ENCODE assay signal across 34 mouse cellular contexts in the genomic region with DNA sequence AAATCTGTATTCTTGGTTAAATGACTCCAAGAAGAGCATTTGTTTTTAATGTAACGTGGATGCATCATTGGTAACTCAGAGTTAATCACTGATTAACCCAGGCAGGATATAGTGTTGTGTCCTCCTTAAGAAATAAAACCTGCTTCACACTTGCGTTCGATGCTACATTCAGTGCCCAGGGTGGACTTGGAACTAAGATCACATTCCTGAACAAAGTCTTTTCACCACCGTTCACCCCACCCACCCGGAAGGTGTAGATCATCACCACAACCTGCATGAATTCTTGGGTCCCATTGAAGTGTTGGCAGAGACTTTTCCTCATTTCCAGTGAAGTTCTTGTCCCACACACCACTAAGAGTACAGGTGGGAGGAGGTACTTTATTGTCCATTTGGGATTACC. TPM values are rescaled to one million over a fixed set of nuclear protein-coding genes. Genes with fewer than 3 reads are reported as not detected.
DNase-seq lines count a peak whose midpoint lies in the region; ATAC-seq and TF ChIP-seq lines count a peak whose summit lies in the region.
"Had no signal": no experiment of that assay in that cellular context is flagged by ENCODE, and none has a peak within 500 bp of the region (broad histone marks: within the 10 kb centered on the region; RNA-seq: fewer than 3 reads in every experiment).

No protein-coding gene starts in this region.

- TF ChIP-seq CTCF in left cerebral cortex, adult 2 months (IDR thresholded peaks at IDR 0.05), result no peak

- H3K9me3 ChIP-seq in intestine, embryonic 16.5 days (ENCODE audit: control insufficient read depth, low read length), result no peaks in the 10 kb centered on the region
- H3K9me3 ChIP-seq in intestine, embryonic 15.5 days, result no peaks in the 10 kb centered on the region
- H3K9me3 ChIP-seq in liver, embryonic 11.5 days (ENCODE audit: control insufficient read depth, low read length), result no peaks in the 10 kb centered on the region
- H3K9me3 ChIP-seq: embryonic facial prominence, embryonic 10.5 days; hindbrain, embryonic 15.5 days; limb, embryonic 13.5 days; liver, embryonic 13.5 days; midbrain, embryonic 12.5 days had no signal

- H3K9ac ChIP-seq in intestine, embryonic 16.5 days (ENCODE audit: low read depth, low read length), result no peak overlapping the region
- H3K9ac ChIP-seq in intestine, embryonic 15.5 days, result no peak overlapping the region
- no peak overlapping the region for H3K9ac ChIP-seq in liver, embryonic 11.5 days (ENCODE audit: low read depth, low read length)
- H3K9ac ChIP-seq: forebrain, postnatal 0 days; hindbrain, embryonic 15.5 days; limb, embryonic 13.5 days; liver, embryonic 13.5 days; midbrain, embryonic 12.5 days had no signal

- peaks cover 8% of the 10 kb centered on the region for H3K4me1 ChIP-seq in intestine, embryonic 16.5 days (ENCODE audit: control insufficient read depth, insufficient read depth, low read length)
- no peaks in the 10 kb centered on the region for H3K4me1 ChIP-seq in intestine, embryonic 15.5 days (replicated peaks)
- H3K4me1 ChIP-seq in liver, embryonic 11.5 days (replicated peaks; ENCODE audit: control insufficient read depth, insufficient read depth, low read length), result no peaks in the 10 kb centered on the region

- no peak overlapping the region for H3K4me3 ChIP-seq in intestine, embryonic 16.5 days (ENCODE audit: low read length)
- H3K4me3 ChIP-seq in intestine, embryonic 15.5 days (replicated peaks), result no peak overlapping the region
- no peak overlapping the region for H3K4me3 ChIP-seq in left cerebral cortex, adult 2 months
- no peak overlapping the region for H3K4me3 ChIP-seq in liver, embryonic 11.5 days (ENCODE audit: low read depth, low read length)
- H3K4me3 ChIP-seq: embryonic facial prominence, embryonic 10.5 days; heart, adult 2 months; hindbrain, embryonic 15.5 days; limb, embryonic 13.5 days; liver, embryonic 13.5 days; midbrain, embryonic 12.5 days had no signal

- peaks cover 5% of the 10 kb centered on the region; the same call in 1 of the 2 replicates for H3K36me3 ChIP-seq in intestine, embryonic 16.5 days (ENCODE audit: control insufficient read depth, insufficient read depth, low read length)
- H3K36me3 ChIP-seq in intestine, embryonic 15.5 days, result peaks cover 6% of the 10 kb centered on the region
- 0 out of 2 replicates have a peak, but pooled peaks cover under 1% of the 10 kb centered on the region for H3K36me3 ChIP-seq in liver, embryonic 11.5 days (ENCODE audit: control insufficient read depth, insufficient read depth, low read length)
- H3K36me3 ChIP-seq: hindbrain, embryonic 15.5 days; midbrain, embryonic 12.5 days had no signal

- intact Hi-C loops in left cerebral cortex, adult 2 months (cut with DNase I), result no loop called here

- 73% methylated on average over 5 of the region's 5 CpGs for WGBS in intestine, embryonic 16.5 days
- WGBS in intestine, embryonic 15.5 days, result 76% methylated on average over 5 of the region's 5 CpGs
- WGBS in large intestine, adult 2 months, result 37% methylated on average over 5 of the region's 5 CpGs
- WGBS in liver, embryonic 11.5 days, result 86% methylated on average over 5 of the region's 5 CpGs

- H3K4me2 ChIP-seq in intestine, embryonic 16.5 days (ENCODE audit: low read depth, low read length), result no peak overlapping the region
- H3K4me2 ChIP-seq in intestine, embryonic 15.5 days (replicated peaks), result no peak overlapping the region
- no peak overlapping the region for H3K4me2 ChIP-seq in liver, embryonic 11.5 days
- H3K4me2 ChIP-seq: hindbrain, embryonic 15.5 days; limb, embryonic 13.5 days; liver, embryonic 13.5 days; midbrain, embryonic 12.5 days had no signal

- H3K27me3 ChIP-seq in intestine, embryonic 16.5 days (replicated peaks; ENCODE audit: control insufficient read depth, insufficient read depth, low read length), result no peaks in the 10 kb centered on the region
- no peaks in the 10 kb centered on the region for H3K27me3 ChIP-seq in intestine, embryonic 15.5 days (replicated peaks)
- H3K27me3 ChIP-seq in liver, embryonic 11.5 days (replicated peaks; ENCODE audit: control insufficient read depth, insufficient read depth, low read length), result peaks cover 27% of the 10 kb centered on the region
- H3K27me3 ChIP-seq: limb, embryonic 13.5 days; midbrain, embryonic 12.5 days had no signal

- peak; percentile 54 for ATAC-seq in intestine, embryonic 16.5 days
- no peak for ATAC-seq in intestine, embryonic 15.5 days
- ATAC-seq in liver, embryonic 11.5 days (replicated peaks; ENCODE audit: low FRiP score), result no peak
- ATAC-seq: forebrain, postnatal 0 days had no signal

- H3K27ac ChIP-seq in intestine, embryonic 16.5 days (ENCODE audit: low read length), result 0 out of 2 replicates have a peak overlapping the region, but pooled peaks have one; percentile 3
- H3K27ac ChIP-seq in intestine, embryonic 15.5 days, result no peak overlapping the region
- H3K27ac ChIP-seq in left cerebral cortex, adult 2 months, result no peak overlapping the region
- no peak overlapping the region for H3K27ac ChIP-seq in liver, embryonic 11.5 days (ENCODE audit: low read depth, low read length)
- H3K27ac ChIP-seq: embryonic facial prominence, embryonic 10.5 days; heart, adult 2 months; hindbrain, embryonic 15.5 days; limb, embryonic 13.5 days; liver, embryonic 13.5 days; midbrain, embryonic 12.5 days had no signal

- peak; percentile 44 for DNase-seq in thymus, postnatal 4 days
- DNase-seq in thymus, postnatal 0 days (ENCODE audit: low spot score), result no peak
- peak; percentile 31 for DNase-seq in large intestine, adult 2 months (ENCODE audit: low read depth, low spot score)
- DNase-seq in left cerebral cortex, adult 2 months (ENCODE audit: extremely low spot score in 1 of 2, low spot score in 2 of 2), result no peak
- no peak for DNase-seq in liver, embryonic 11.5 days (ENCODE audit: low spot score)
- DNase-seq: cerebellum, adult 9-11 months; forebrain, postnatal 0 days; gastrocnemius, postnatal 25 days; heart, adult 2 months; heart, postnatal 36 days; layer of hippocampus, postnatal 36 days; liver, embryonic 13.5 days; lung, adult 2 months; lung, postnatal 14 days; thymus, postnatal 36 days had no signal

RNA-seq across cellular contexts. Expression of a gene that starts 2.0 kb away (rescaled TPM):
- 12.5 and 13.4 TPM in 2 replicates for polyA plus RNA-seq in intestine, embryonic 16.5 days (2015; fragmentation: Nextera tagmentation; extraction: Ambion mirVana)
- polyA plus RNA-seq in intestine, embryonic 15.5 days (2015; fragmentation: Nextera tagmentation; extraction: Ambion mirVana), result 12.7 and 13.9 TPM in 2 replicates
- polyA plus RNA-seq in thymus, postnatal 0 days (2015; fragmentation: Nextera tagmentation; extraction: Ambion mirVana), result 3.5 TPM in 2 replicates
- polyA plus RNA-seq in large intestine, adult 2 months (2012; rRNA removed), result 10.9 and 11.3 TPM in 2 replicates
- total RNA-seq in left cerebral cortex, adult 2 months (2021), result 1 to 10 TPM; 6.7 to 7.4 TPM
- polyA plus RNA-seq in liver, embryonic 11.5 days (2014; fragmentation: Nextera tagmentation; extraction: Ambion mirVana), result 6.6 and 8.2 TPM in 2 replicates

RNA-seq across cellular contexts. Expression of a gene that starts 19.6 kb away (rescaled TPM):
- polyA plus RNA-seq in intestine, embryonic 16.5 days (2015; fragmentation: Nextera tagmentation; extraction: Ambion mirVana), result 83.1 and 85.8 TPM in 2 replicates
- polyA plus RNA-seq in intestine, embryonic 15.5 days (2015; fragmentation: Nextera tagmentation; extraction: Ambion mirVana), result 59.4 and 63.9 TPM in 2 replicates
- polyA plus RNA-seq in thymus, postnatal 0 days (2015; fragmentation: Nextera tagmentation; extraction: Ambion mirVana), result 300 and 352 TPM in 2 replicates
- 96.0 and 135 TPM in 2 replicates for polyA plus RNA-seq in large intestine, adult 2 months (2012; rRNA removed)
- total RNA-seq in left cerebral cortex, adult 2 months (2021), result 10 to 100 TPM; 29.4 to 30.6 TPM
- polyA plus RNA-seq in liver, embryonic 11.5 days (2014; fragmentation: Nextera tagmentation; extraction: Ambion mirVana), result 22.1 and 24.0 TPM in 2 replicates

RNA-seq across cellular contexts. Expression of a gene that starts 24.1 kb away (rescaled TPM):
- polyA plus RNA-seq in intestine, embryonic 16.5 days (2015; fragmentation: Nextera tagmentation; extraction: Ambion mirVana), result not detected in 2 replicates
- not detected in 2 replicates for polyA plus RNA-seq in intestine, embryonic 15.5 days (2015; fragmentation: Nextera tagmentation; extraction: Ambion mirVana)
- 0.05 and 0.18 TPM in 2 replicates for polyA plus RNA-seq in thymus, postnatal 0 days (2015; fragmentation: Nextera tagmentation; extraction: Ambion mirVana)
- polyA plus RNA-seq in large intestine, adult 2 months (2012; rRNA removed), result not detected in 2 replicates
- not detected for total RNA-seq in left cerebral cortex, adult 2 months (2021)
- polyA plus RNA-seq in liver, embryonic 11.5 days (2014; fragmentation: Nextera tagmentation; extraction: Ambion mirVana), result not detected in 2 replicates
- total RNA-seq: adrenal gland, adult 18-20 months; adrenal gland, postnatal 36 days; ES-E14; forebrain, postnatal 0 days; gastrocnemius, postnatal 25 days; heart, adult 2 months; heart, postnatal 36 days; layer of hippocampus, adult 8-10 months; layer of hippocampus, postnatal 36 days; left cerebral cortex, postnatal 14 days; megakaryocyte progenitor cell, adult 5-6 weeks; monocyte, adult 5-6 weeks had no signal
- polyA plus RNA-seq: cortical plate, adult 2 months; embryonic facial prominence, embryonic 10.5 days; forebrain, postnatal 0 days; heart, adult 2 months; heart, embryonic 14.5 days; hindbrain, embryonic 15.5 days; intestine, embryonic 14.5 days; limb, embryonic 13.5 days; liver, embryonic 13.5 days; lung, adult 2 months; midbrain, embryonic 12.5 days; neural tube, embryonic 11.5 days; spleen, adult 2 months; testis, adult 2 months had no signal

Comparison
In these comparisons a context has a peak if more than half of its experiments do, and no peak if none do; other contexts are left out.
1. DNase-seq: peak in thymus, postnatal 4 days (single experiment) and large intestine, adult 2 months (single experiment); none in thymus, postnatal 0 days (single experiment), left cerebral cortex, adult 2 months (0 of 2) and liver, embryonic 11.5 days (single experiment).